Mouse (Mus musculus) liver, postnatal 0 days (tissue): ENCODE data around the gene Fam57a. TPM values are rescaled to one million over a fixed set of nuclear protein-coding genes. Genes with fewer than 3 reads are reported as not detected.
A peak's percentile ranks its signal among the peaks of the same experiment; 100 is the strongest.

Source experiments
- ATAC-seq: fragments of 200-750 bp; cut with Nextera tagmentation; 2 replicates; pipeline ENCODE4 v1.8.0; 2017; ENCODE audit warnings: mild to moderate bottlenecking, moderate library complexity
- DNase-seq: peaks from one replicate; pipeline ENCODE4 v3.0.0-alpha.2; 2016
- H3K27ac ChIP-seq: fragments of 300-500 bp; sonication (generic); 2 replicates; pipeline ENCODE4 v1.5.1; 2014; ENCODE audit warnings: antibody characterized with exemption, moderate library complexity, mild to moderate bottlenecking, low read depth
- H3K27me3 ChIP-seq: fragments of 300-500 bp; sonication (generic); 2 replicates; pipeline ENCODE4 v1.6.1; 2014; ENCODE audit warnings: low read length, control low read depth, mixed read lengths; ENCODE audit not compliant: insufficient read depth
- H3K36me3 ChIP-seq: fragments of 300-500 bp; sonication (generic); replicated peaks from 2 replicates; pipeline ENCODE4 v1.6.1; 2014; ENCODE audit warnings: mild to moderate bottlenecking, control low read depth, low read length, moderate library complexity, mixed read lengths; ENCODE audit not compliant: insufficient read depth
- H3K4me1 ChIP-seq: fragments of 300-500 bp; sonication (generic); 2 replicates; pipeline ENCODE4 v1.6.1; 2014; ENCODE audit warnings: antibody characterized with exemption, mild to moderate bottlenecking, control low read depth; ENCODE audit not compliant: insufficient read depth
- H3K4me2 ChIP-seq: fragments of 300-500 bp; sonication (generic); 2 replicates; pipeline ENCODE4 v1.6.1; 2014; ENCODE audit warnings: low read depth, mild to moderate bottlenecking, low read length, moderate library complexity, mixed read lengths
- H3K4me3 ChIP-seq: fragments of 300-500 bp; sonication (generic); 2 replicates; pipeline ENCODE4 v1.5.1; 2014; ENCODE audit warnings: low read depth, low read length
- H3K9ac ChIP-seq: fragments of 300-500 bp; sonication (generic); replicated peaks from 2 replicates; pipeline ENCODE4 v1.6.1; 2014; ENCODE audit warnings: mild to moderate bottlenecking, moderate library complexity
- H3K9me3 ChIP-seq: fragments of 300-500 bp; sonication (generic); 2 replicates; pipeline ENCODE4 v1.6.1; 2016; ENCODE audit warnings: mild to moderate bottlenecking, control low read depth, low read length, mixed read lengths
- CTCF ChIP-seq: sonication (generic); IDR thresholded peaks from 2 replicates; pipeline ENCODE4 v1.5.1; 2016; ENCODE audit warnings: antibody characterized with exemption, low read depth
- EP300 ChIP-seq: IDR thresholded peaks from 2 replicates; pipeline ENCODE4 v1.6.1; 2016; ENCODE audit warnings: antibody characterized with exemption, low read depth, mild to moderate bottlenecking
- WGBS: fragments of 180-500 bp; shearing (Covaris S2); extraction: QIAGEN DNeasy Blood & Tissue Kit; methylation state at CpG from one replicate; pipeline ENCODE4 v1.1.7; 2014; ENCODE audit not compliant: insufficient replicate concordance; 5-methylcytosine and 5-hydroxymethylcytosine counted together
- polyA plus RNA-seq: library from polyadenylated mRNA; unstranded; fragments of >200 nt; fragmentation: Nextera tagmentation; extraction: Ambion mirVana; gene quantifications from 2 replicates; pipeline ENCODE4 v1.2.1, GENCODE M21; 2015

Fam57a gene
- polyA plus RNA-seq, 1 experiment from 2014 or later, result 2.5 TPM

DNA sequence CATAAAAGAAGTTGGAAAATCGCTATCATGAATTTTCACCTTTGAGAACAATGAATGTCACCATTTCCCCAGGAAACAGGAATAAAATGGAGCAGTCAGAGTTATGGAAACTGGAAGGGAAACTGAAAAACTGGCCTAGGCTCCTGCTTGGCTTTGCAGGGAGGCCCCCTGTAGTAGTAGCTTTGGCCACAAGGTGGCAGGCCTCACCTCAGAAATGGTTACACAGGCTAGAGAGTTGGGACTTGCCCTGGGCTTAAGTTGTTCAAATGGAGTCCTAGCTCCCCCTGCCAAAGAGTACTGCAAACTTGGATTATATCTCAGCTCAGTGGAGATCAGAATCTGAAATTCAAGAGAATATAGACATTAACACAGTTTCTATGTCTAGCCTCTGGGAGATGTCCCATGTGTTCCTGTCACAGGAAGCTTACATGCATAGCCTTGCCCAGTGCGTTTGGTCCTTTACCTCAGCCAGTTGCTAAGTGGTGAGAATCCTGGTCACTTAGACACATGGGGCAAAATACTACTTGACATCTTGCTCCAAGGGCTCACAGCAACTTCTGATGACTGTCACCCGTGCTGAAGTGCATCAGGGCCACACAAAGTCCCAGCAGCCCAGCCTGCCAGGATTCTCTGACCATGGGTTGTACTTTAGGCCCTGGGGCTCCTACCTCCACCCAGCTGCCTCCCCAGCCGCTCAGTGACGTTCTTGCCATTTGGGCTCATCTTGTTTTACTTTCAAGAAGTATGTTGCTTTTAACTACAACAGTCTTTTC lies 73.9 kb downstream of the Fam57a start:
- Histone ChIP-seq H3K4me1 (no peaks in the 10 kb centered on the region), H3K4me3 (no peak overlapping the region), H3K9me3 (no peaks in the 10 kb centered on the region), H3K36me3 (peaks cover 10% of the 10 kb centered on the region), H3K27ac (no peak overlapping the region), H3K27me3 (no peaks in the 10 kb centered on the region), H3K4me2 (no peak overlapping the region), H3K9ac (no peak overlapping the region)
- 53% methylated on average over 5 of the region's 5 CpGs for WGBS
- DNase-seq (peak; percentile 87), ATAC-seq (peak; percentile 76)
- no peak for TF ChIP-seq EP300
- peak; percentile 91 for TF ChIP-seq CTCF

DNA sequence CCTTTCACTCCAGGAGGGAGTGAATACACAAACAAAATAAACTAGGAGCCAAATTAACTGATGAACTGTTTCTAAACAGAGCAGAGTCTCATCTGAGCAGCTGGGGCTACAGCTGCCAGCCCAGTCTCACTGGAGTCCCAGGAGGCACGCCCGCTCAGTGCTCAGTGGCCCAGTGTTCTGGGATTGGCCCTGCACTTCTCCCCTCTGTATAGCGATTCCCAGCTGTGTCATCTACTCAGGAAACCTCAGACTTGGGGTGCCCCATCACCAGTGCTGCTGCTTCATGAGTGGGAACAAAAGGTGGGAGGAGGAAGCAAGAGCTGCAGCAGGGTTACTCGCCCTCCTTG lies 74.4 kb downstream of the Fam57a start:
- Histone ChIP-seq H3K4me1 (no peaks in the 10 kb centered on the region), H3K9me3 (no peaks in the 10 kb centered on the region), H3K9ac (no peak overlapping the region), H3K27me3 (no peaks in the 10 kb centered on the region), H3K4me3 (no peak overlapping the region), H3K27ac (no peak overlapping the region), H3K4me2 (no peak overlapping the region), H3K36me3 (peaks cover 10% of the 10 kb centered on the region)
- ATAC-seq (no peak), DNase-seq (no peak)
- 86% methylated on average over 4 of the region's 4 CpGs for WGBS
- no peak for TF ChIP-seq EP300
- TF ChIP-seq CTCF, result no peak

DNA sequence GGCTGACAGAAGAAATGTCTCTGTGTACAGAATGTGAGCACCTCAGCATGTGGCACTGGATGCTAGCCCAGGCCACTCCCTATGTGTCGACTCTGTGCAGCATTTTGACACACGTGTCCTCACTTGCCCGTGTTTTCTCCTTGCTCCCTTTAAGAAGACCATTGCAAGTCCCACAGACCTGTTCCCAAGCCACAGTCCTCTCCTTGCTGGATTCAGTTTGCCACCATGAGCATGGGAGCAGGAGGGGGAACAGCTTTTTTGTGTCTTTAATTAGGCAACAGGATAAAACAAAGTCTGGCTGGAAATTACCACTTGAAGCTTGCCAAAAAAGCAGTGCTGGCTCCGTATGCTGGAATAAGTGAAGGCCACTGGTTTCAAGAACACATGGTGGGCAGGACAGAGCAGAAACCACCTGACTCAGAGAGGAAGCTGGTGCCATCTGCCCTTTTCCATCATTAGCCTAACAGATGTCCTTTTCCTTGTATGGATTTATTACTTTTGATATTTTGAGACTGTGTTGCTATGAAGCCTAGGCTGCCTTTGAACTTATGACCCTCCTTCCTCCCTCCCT lies 76.0 kb downstream of the Fam57a start:
- Histone ChIP-seq H3K36me3 (peaks cover 4% of the 10 kb centered on the region), H3K4me3 (no peak overlapping the region), H3K9me3 (no peaks in the 10 kb centered on the region), H3K4me1 (no peaks in the 10 kb centered on the region), H3K9ac (no peak overlapping the region), H3K4me2 (no peak overlapping the region), H3K27ac (no peak overlapping the region), H3K27me3 (no peaks in the 10 kb centered on the region)
- ATAC-seq (no peak), DNase-seq (no peak)
- TF ChIP-seq CTCF, result no peak
- no peak for TF ChIP-seq EP300
- WGBS, result 72% methylated on average over 4 of the region's 4 CpGs

DNA sequence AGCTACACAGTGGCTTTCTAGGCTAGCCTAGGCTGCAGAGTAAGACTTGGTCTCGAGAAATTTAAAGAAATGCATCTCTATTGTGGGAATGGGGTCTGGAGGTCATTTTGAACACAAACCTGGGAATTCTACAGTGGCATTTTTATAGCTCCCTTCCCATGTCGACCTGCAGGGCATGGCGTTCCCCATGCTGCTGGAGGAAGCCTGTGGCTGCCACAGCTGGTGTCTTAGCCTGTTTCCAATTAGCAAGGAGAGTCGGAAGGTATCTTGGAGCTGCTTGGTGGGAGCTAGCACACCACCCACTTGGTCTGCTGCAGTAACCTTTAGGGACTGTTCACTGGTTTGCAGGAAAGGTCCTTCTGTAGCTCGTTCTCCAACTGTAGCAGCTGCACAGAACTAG lies 76.7 kb downstream of the Fam57a start:
- H3K4me2 ChIP-seq, result no peak overlapping the region
- H3K9me3 ChIP-seq, result no peaks in the 10 kb centered on the region
- H3K27ac ChIP-seq, result no peak overlapping the region
- H3K9ac ChIP-seq, result no peak overlapping the region
- TF ChIP-seq EP300, result no peak
- no peak for TF ChIP-seq CTCF
- 57% methylated on average over 5 of the region's 5 CpGs for WGBS
- ATAC-seq, result no peak
- peaks cover under 1% of the 10 kb centered on the region; the same call in 1 of the 2 replicates for H3K36me3 ChIP-seq
- no peaks in the 10 kb centered on the region for H3K27me3 ChIP-seq
- no peaks in the 10 kb centered on the region for H3K4me1 ChIP-seq
- no peak overlapping the region for H3K4me3 ChIP-seq
- no peak for DNase-seq

DNA sequence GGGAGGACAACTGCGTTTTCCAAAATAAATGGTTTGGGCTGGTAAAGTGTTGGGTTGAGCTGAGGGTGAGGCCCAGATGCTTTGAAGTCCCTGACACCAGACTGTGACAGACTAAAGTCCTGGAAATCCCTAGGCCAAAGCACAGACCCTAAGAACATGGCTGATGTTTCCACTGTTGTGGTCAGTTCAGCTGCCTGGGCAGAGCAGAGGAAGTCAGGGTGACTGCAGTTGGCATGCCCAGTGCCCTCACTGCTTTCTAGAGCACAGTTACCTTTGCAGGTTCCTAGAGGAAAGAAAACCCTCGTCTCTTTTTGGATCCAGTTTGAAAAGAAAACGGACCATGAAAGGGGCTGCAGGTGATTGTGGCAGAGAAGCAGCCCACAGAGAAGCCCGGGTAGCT lies 77.9 kb downstream of the Fam57a start:
- no peak for ATAC-seq
- 77% methylated on average over 4 of the region's 4 CpGs for WGBS
- no peaks in the 10 kb centered on the region for H3K36me3 ChIP-seq
- DNase-seq, result no peak
- no peak for TF ChIP-seq CTCF
- no peak for TF ChIP-seq EP300
- H3K27me3 ChIP-seq, result no peaks in the 10 kb centered on the region
- H3K4me2 ChIP-seq, result no peak overlapping the region
- H3K9me3 ChIP-seq, result no peaks in the 10 kb centered on the region
- H3K27ac ChIP-seq, result no peak overlapping the region
- no peak overlapping the region for H3K4me3 ChIP-seq
- H3K4me1 ChIP-seq, result no peaks in the 10 kb centered on the region
- no peak overlapping the region for H3K9ac ChIP-seq

DNA sequence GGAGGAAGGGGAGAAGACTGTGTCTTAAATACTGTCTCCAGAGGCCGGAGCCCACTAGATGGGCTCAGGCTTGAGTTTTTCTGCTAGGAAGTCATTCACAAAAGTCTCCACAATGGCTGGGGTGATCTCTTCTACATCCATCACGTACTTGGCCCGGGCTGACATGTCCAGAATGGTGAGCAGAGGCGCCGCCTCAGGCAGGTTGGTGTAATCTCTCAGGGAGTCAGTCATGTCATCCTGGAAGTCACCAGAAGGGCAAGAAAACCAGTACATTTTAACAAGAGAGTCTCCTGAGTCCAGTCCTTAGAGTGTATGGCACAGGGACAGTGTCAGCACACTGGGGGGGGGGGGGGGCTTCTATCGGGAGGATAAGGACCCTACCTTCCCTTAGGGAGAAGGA lies 79.0 kb downstream of the Fam57a start:
- no peaks in the 10 kb centered on the region for H3K27me3 ChIP-seq
- 83% methylated on average over 6 of the region's 6 CpGs for WGBS
- H3K36me3 ChIP-seq, result no peaks in the 10 kb centered on the region

More for the DNA sequence above, 79.0 kb downstream of the Fam57a start:
- H3K27ac ChIP-seq, result no peak overlapping the region
- H3K4me3 ChIP-seq, result no peak overlapping the region
- no peak for DNase-seq
- no peaks in the 10 kb centered on the region for H3K4me1 ChIP-seq
- TF ChIP-seq EP300, result no peak
- TF ChIP-seq CTCF, result no peak
- no peak overlapping the region for H3K9ac ChIP-seq
- no peak for ATAC-seq
- no peak overlapping the region for H3K4me2 ChIP-seq
- H3K9me3 ChIP-seq, result no peaks in the 10 kb centered on the region
